Mouse (Mus musculus): ENCODE results near the gene Mettl14. TPM values are rescaled to one million over a fixed set of nuclear protein-coding genes. Genes with fewer than 3 reads are reported as not detected.

The Mettl14 gene
- polyA plus RNA-seq, 1 experiment from 2014 or later: 26.6 TPM

GRCm38 (mm10) chr3:123353661-123354060 lies 32.2 kb downstream of the Mettl14 start:
- Histone ChIP-seq H3K27ac (no peak overlapping the region), H3K27me3 (no peaks in the 10 kb centered on the region), H3K4me2 (no peak overlapping the region), H3K4me1 (no peaks in the 10 kb centered on the region), H3K36me3 (peaks cover 62% of the 10 kb centered on the region), H3K9me3 (no peaks in the 10 kb centered on the region), H3K4me3 (no peak overlapping the region), H3K9ac (no peak overlapping the region)
- no peak for ATAC-seq (ENCODE audit: borderline replicate concordance, extremely low read depth, low FRiP score, low TSS enrichment)
- 88% methylated on average over 12 of the region's 12 CpGs for WGBS

GRCm38 (mm10) chr3:123353183-123353582 lies 32.7 kb downstream of the Mettl14 start:
- no peaks in the 10 kb centered on the region for H3K4me1 ChIP-seq
- no peak overlapping the region for H3K4me2 ChIP-seq
- no peaks in the 10 kb centered on the region for H3K9me3 ChIP-seq
- WGBS: 63% methylated on average over 6 of the region's 6 CpGs
- H3K4me3 ChIP-seq: no peak overlapping the region
- no peak overlapping the region for H3K9ac ChIP-seq
- no peak overlapping the region for H3K27ac ChIP-seq
- H3K27me3 ChIP-seq: no peaks in the 10 kb centered on the region
- peaks cover 62% of the 10 kb centered on the region for H3K36me3 ChIP-seq
- no peak for ATAC-seq (ENCODE audit: borderline replicate concordance, extremely low read depth, low FRiP score, low TSS enrichment)

GRCm38 (mm10) chr3:123351519-123351918 lies 34.4 kb downstream of the Mettl14 start:
- H3K27ac ChIP-seq: no peak overlapping the region
- no peak overlapping the region for H3K4me2 ChIP-seq
- WGBS: 67% methylated on average over 2 of the region's 2 CpGs
- H3K9ac ChIP-seq: no peak overlapping the region
- no peak overlapping the region for H3K4me3 ChIP-seq
- peaks cover 51% of the 10 kb centered on the region for H3K36me3 ChIP-seq
- H3K9me3 ChIP-seq: no peaks in the 10 kb centered on the region
- no peaks in the 10 kb centered on the region for H3K27me3 ChIP-seq
- no peaks in the 10 kb centered on the region for H3K4me1 ChIP-seq
- ATAC-seq (ENCODE audit: borderline replicate concordance, extremely low read depth, low FRiP score, low TSS enrichment): no peak

- H3K36me3 ChIP-seq: peaks cover 50% of the 10 kb centered on the region
- WGBS: 84% methylated on average over 8 of the region's 8 CpGs
These were observed 35.3 kb downstream of the Mettl14 start for GRCm38 (mm10) chr3:123350602-123351001.

GRCm38 (mm10) chr3:123348080-123348802 lies 37.7 kb downstream of the Mettl14 start:
- peaks cover 46% of the 10 kb centered on the region for H3K36me3 ChIP-seq

More at GRCm38 (mm10) chr3:123350602-123351001, 35.3 kb downstream of the Mettl14 start:
- H3K9ac ChIP-seq: no peak overlapping the region
- H3K27ac ChIP-seq: no peak overlapping the region
- no peak overlapping the region for H3K4me3 ChIP-seq
- H3K27me3 ChIP-seq: no peaks in the 10 kb centered on the region
- ATAC-seq (ENCODE audit: borderline replicate concordance, extremely low read depth, low FRiP score, low TSS enrichment): no peak
- H3K9me3 ChIP-seq: no peaks in the 10 kb centered on the region
- no peak overlapping the region for H3K4me2 ChIP-seq
- no peaks in the 10 kb centered on the region for H3K4me1 ChIP-seq

GRCm38 (mm10) chr3:123343690-123344089 lies 42.2 kb downstream of the Mettl14 start:
- ATAC-seq (ENCODE audit: borderline replicate concordance, extremely low read depth, low FRiP score, low TSS enrichment): no peak
- 59% methylated on average over 6 of the region's 6 CpGs for WGBS
- no peaks in the 10 kb centered on the region for H3K4me1 ChIP-seq
- H3K27ac ChIP-seq: no peak overlapping the region
- H3K4me3 ChIP-seq: no peak overlapping the region
- H3K9me3 ChIP-seq: no peaks in the 10 kb centered on the region
- no peak overlapping the region for H3K4me2 ChIP-seq
- H3K27me3 ChIP-seq: no peaks in the 10 kb centered on the region
- H3K36me3 ChIP-seq: peaks cover 39% of the 10 kb centered on the region; the same call in 1 of the 2 replicates
- H3K9ac ChIP-seq: no peak overlapping the region

More at GRCm38 (mm10) chr3:123348080-123348802, 37.7 kb downstream of the Mettl14 start:
- Histone ChIP-seq H3K4me2 (no peak overlapping the region), H3K27ac (no peak overlapping the region), H3K4me3 (no peak overlapping the region), H3K4me1 (no peaks in the 10 kb centered on the region), H3K9ac (no peak overlapping the region), H3K9me3 (no peaks in the 10 kb centered on the region), H3K27me3 (no peaks in the 10 kb centered on the region)
- WGBS: 55% methylated on average over 12 of the region's 12 CpGs
- no peak for ATAC-seq (ENCODE audit: borderline replicate concordance, extremely low read depth, low FRiP score, low TSS enrichment)

GRCm38 (mm10) chr3:123341049-123341448 lies 44.9 kb downstream of the Mettl14 start:
- H3K4me2 ChIP-seq: no peak overlapping the region
- H3K27me3 ChIP-seq: 0 out of 2 replicates have a peak, but pooled peaks cover 4% of the 10 kb centered on the region
- H3K4me1 ChIP-seq: peaks cover 6% of the 10 kb centered on the region; the same call in 1 of the 2 replicates
- H3K4me3 ChIP-seq: no peak overlapping the region
- no peak overlapping the region for H3K27ac ChIP-seq
- WGBS: 82% methylated on average over 2 of the region's 2 CpGs
- no peak for ATAC-seq (ENCODE audit: borderline replicate concordance, extremely low read depth, low FRiP score, low TSS enrichment)
- no peaks in the 10 kb centered on the region for H3K9me3 ChIP-seq
- peaks cover 39% of the 10 kb centered on the region; the same call in 1 of the 2 replicates for H3K36me3 ChIP-seq
- H3K9ac ChIP-seq: no peak overlapping the region

GRCm38 (mm10) chr3:123338666-123339195 lies 47.2 kb downstream of the Mettl14 start:
- H3K4me1 ChIP-seq: peaks cover 26% of the 10 kb centered on the region
- WGBS: 52% methylated on average over 12 of the region's 12 CpGs
- no peak overlapping the region for H3K27ac ChIP-seq
- peaks cover 23% of the 10 kb centered on the region; the same call in 1 of the 2 replicates for H3K36me3 ChIP-seq
- no peak for ATAC-seq (ENCODE audit: borderline replicate concordance, extremely low read depth, low FRiP score, low TSS enrichment)
- no peak overlapping the region for H3K9ac ChIP-seq
- no peak overlapping the region for H3K4me3 ChIP-seq
- no peak overlapping the region for H3K4me2 ChIP-seq
- 0 out of 2 replicates have a peak, but pooled peaks cover 4% of the 10 kb centered on the region for H3K27me3 ChIP-seq
- H3K9me3 ChIP-seq: no peaks in the 10 kb centered on the region

GRCm38 (mm10) chr3:123337853-123338252 lies 48.1 kb downstream of the Mettl14 start:
- WGBS: 75% methylated on average over 6 of the region's 6 CpGs
- H3K9ac ChIP-seq: no peak overlapping the region
- no peaks in the 10 kb centered on the region for H3K9me3 ChIP-seq
- H3K4me2 ChIP-seq: no peak overlapping the region
- H3K27me3 ChIP-seq: 0 out of 2 replicates have a peak, but pooled peaks cover 4% of the 10 kb centered on the region
- H3K27ac ChIP-seq: no peak overlapping the region
- peaks cover 20% of the 10 kb centered on the region; the same call in 1 of the 2 replicates for H3K36me3 ChIP-seq
- ATAC-seq (ENCODE audit: borderline replicate concordance, extremely low read depth, low FRiP score, low TSS enrichment): no peak
- H3K4me1 ChIP-seq: peaks cover 34% of the 10 kb centered on the region
- no peak overlapping the region for H3K4me3 ChIP-seq

GRCm38 (mm10) chr3:123336951-123337350 lies 49.0 kb downstream of the Mettl14 start:
- ATAC-seq (ENCODE audit: borderline replicate concordance, extremely low read depth, low FRiP score, low TSS enrichment): no peak
- no peak overlapping the region for H3K27ac ChIP-seq
- 67% methylated on average over 5 of the region's 5 CpGs for WGBS

GRCm38 (mm10) chr3:123336455-123336854 lies 49.5 kb downstream of the Mettl14 start:
- no peak overlapping the region for H3K4me2 ChIP-seq
- H3K9me3 ChIP-seq: no peaks in the 10 kb centered on the region
- 0 out of 2 replicates have a peak, but pooled peaks cover 4% of the 10 kb centered on the region for H3K27me3 ChIP-seq
- H3K9ac ChIP-seq: no peak overlapping the region
- no peak overlapping the region for H3K27ac ChIP-seq
- 42% methylated on average over 7 of the region's 7 CpGs for WGBS
- peaks cover 18% of the 10 kb centered on the region; the same call in 1 of the 2 replicates for H3K36me3 ChIP-seq
- H3K4me3 ChIP-seq: no peak overlapping the region
- peaks cover 40% of the 10 kb centered on the region for H3K4me1 ChIP-seq
- ATAC-seq (ENCODE audit: borderline replicate concordance, extremely low read depth, low FRiP score, low TSS enrichment): no peak

More at GRCm38 (mm10) chr3:123336951-123337350, 49.0 kb downstream of the Mettl14 start:
- peaks cover 40% of the 10 kb centered on the region for H3K4me1 ChIP-seq
- no peaks in the 10 kb centered on the region for H3K9me3 ChIP-seq
- no peak overlapping the region for H3K9ac ChIP-seq
- peaks cover 18% of the 10 kb centered on the region; the same call in 1 of the 2 replicates for H3K36me3 ChIP-seq
- H3K4me3 ChIP-seq: no peak overlapping the region
- H3K27me3 ChIP-seq: 0 out of 2 replicates have a peak, but pooled peaks cover 4% of the 10 kb centered on the region
- no peak overlapping the region for H3K4me2 ChIP-seq

- no peak overlapping the region for H3K27ac ChIP-seq
- H3K4me2 ChIP-seq: no peak overlapping the region
- ATAC-seq (ENCODE audit: borderline replicate concordance, extremely low read depth, low FRiP score, low TSS enrichment): peak; percentile 82; the same call in 1 of the 2 replicates
- H3K4me3 ChIP-seq: no peak overlapping the region
- peaks cover 11% of the 10 kb centered on the region; the same call in 1 of the 2 replicates for H3K36me3 ChIP-seq
- H3K4me1 ChIP-seq: peaks cover 40% of the 10 kb centered on the region
- H3K27me3 ChIP-seq: 0 out of 2 replicates have a peak, but pooled peaks cover 4% of the 10 kb centered on the region
- no peak overlapping the region for H3K9ac ChIP-seq
- H3K9me3 ChIP-seq: no peaks in the 10 kb centered on the region
- WGBS: 27% methylated on average over 3 of the region's 3 CpGs
These were observed 50.4 kb downstream of the Mettl14 start for GRCm38 (mm10) chr3:123335480-123335879.

All from lung, embryonic 15.5 days (tissue).